Comparison of ENCODE assay signal across 13 mouse cellular contexts in the genomic region with DNA sequence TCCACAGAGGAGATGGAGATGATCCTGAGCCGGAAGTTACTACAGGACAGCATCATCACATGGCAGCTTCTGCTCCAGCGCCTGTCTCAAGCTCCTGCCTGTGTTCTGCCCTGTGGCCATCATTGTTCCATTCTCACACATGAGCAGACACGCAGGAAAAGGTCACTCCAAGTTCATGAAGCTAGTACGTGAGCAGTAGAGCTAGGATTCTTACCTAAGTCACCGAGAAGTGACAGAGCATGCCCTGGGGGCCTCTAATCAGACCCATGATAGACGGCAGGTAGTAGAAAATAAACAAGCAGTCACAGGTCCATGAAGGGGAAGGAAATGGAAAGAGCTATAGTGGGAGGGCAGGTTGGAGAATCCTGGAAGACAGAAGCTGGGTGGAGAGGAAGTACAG.
A peak's percentile ranks its signal among the peaks of the same experiment; 100 is the strongest.
DNase-seq lines count a peak whose midpoint lies in the region; ATAC-seq and TF ChIP-seq lines count a peak whose summit lies in the region.
"Had no signal": no experiment of that assay in that cellular context is flagged by ENCODE, and none has a peak within 500 bp of the region (broad histone marks: within the 10 kb centered on the region; RNA-seq: fewer than 3 reads in every experiment).

No protein-coding gene starts in this region.

- H3K27ac ChIP-seq in limb, embryonic 14.5 days (replicated peaks; ENCODE audit: low read depth, low read length), result no peak overlapping the region
- H3K27ac ChIP-seq in limb, embryonic 10.5 days, result no peak overlapping the region
- H3K27ac ChIP-seq in bone marrow macrophage, adult 2 months (ENCODE audit: insufficient read depth, low read depth, low read length), result peak overlapping the region; percentile 46
- H3K27ac ChIP-seq in small intestine, adult 2 months (ENCODE audit: insufficient read depth, low read depth, low read length), result peak overlapping the region; percentile 59

- peaks cover 32% of the 10 kb centered on the region for H3K36me3 ChIP-seq in limb, embryonic 14.5 days (ENCODE audit: control insufficient read depth, insufficient read depth, low read length)
- peaks cover 17% of the 10 kb centered on the region for H3K36me3 ChIP-seq in limb, embryonic 10.5 days
- no peaks in the 10 kb centered on the region for H3K36me3 ChIP-seq in small intestine, adult 2 months (ENCODE audit: control insufficient read depth, insufficient read depth, low read length)

- H3K27me3 ChIP-seq in limb, embryonic 14.5 days (ENCODE audit: control insufficient read depth, insufficient read depth, low read length), result no peaks in the 10 kb centered on the region
- H3K27me3 ChIP-seq in limb, embryonic 10.5 days (ENCODE audit: low read depth, poor library complexity, severe bottlenecking), result no peaks in the 10 kb centered on the region
- H3K27me3 ChIP-seq in small intestine, adult 2 months (ENCODE audit: control insufficient read depth, insufficient read depth, low read length), result no peaks in the 10 kb centered on the region

- DNase-seq in limb, embryonic 14.5 days (ENCODE audit: low spot score), result peak; percentile 38
- no peak for DNase-seq in limb, embryonic 10.5 days (ENCODE audit: low spot score)
- peak; percentile 79 for DNase-seq in gonadal fat pad, adult 2 months (ENCODE audit: low read depth)
- DNase-seq in spleen, postnatal 36 days (ENCODE audit: low spot score in 2 of 2), result no peak
- no peak for DNase-seq in cerebellum, adult 9-11 months
- DNase-seq: cerebellum, postnatal 10 days; heart, adult 18-20 months; thymus, postnatal 25 days had no signal

- no peak overlapping the region for H3K9ac ChIP-seq in limb, embryonic 14.5 days (ENCODE audit: low read depth, low read length, severe bottlenecking)

- H3K4me1 ChIP-seq in limb, embryonic 14.5 days (ENCODE audit: control insufficient read depth, insufficient read depth, low read length), result no peaks in the 10 kb centered on the region
- no peaks in the 10 kb centered on the region for H3K4me1 ChIP-seq in limb, embryonic 10.5 days
- peaks cover 39% of the 10 kb centered on the region for H3K4me1 ChIP-seq in bone marrow macrophage, adult 2 months (ENCODE audit: control insufficient read depth, insufficient read depth, low read length)
- H3K4me1 ChIP-seq in small intestine, adult 2 months (ENCODE audit: control insufficient read depth, insufficient read depth, insufficient read length, low read length), result peaks cover 5% of the 10 kb centered on the region; the same call in 1 of the 2 replicates

- no peak overlapping the region for H3K4me2 ChIP-seq in limb, embryonic 14.5 days (replicated peaks; ENCODE audit: low read depth, low read length, severe bottlenecking)
- H3K4me2 ChIP-seq: midbrain, embryonic 11.5 days had no signal

- peaks cover 7% of the 10 kb centered on the region; the same call in 1 of the 2 replicates for H3K9me3 ChIP-seq in limb, embryonic 14.5 days (ENCODE audit: control insufficient read depth, low read length)
- no peaks in the 10 kb centered on the region for H3K9me3 ChIP-seq in limb, embryonic 10.5 days (replicated peaks)

- no peak for TF ChIP-seq CTCF in bone marrow macrophage, adult 2 months (IDR thresholded peaks at IDR 0.05; ENCODE audit: low read depth, low read length)
- TF ChIP-seq CTCF in small intestine, adult 2 months (IDR thresholded peaks at IDR 0.05; ENCODE audit: extremely low read depth, insufficient read length, insufficient replicate concordance, low read depth, low read length), result no peak

- WGBS in limb, embryonic 14.5 days, result 58% methylated on average over 6 of the region's 6 CpGs
- WGBS in limb, embryonic 10.5 days, result 72% methylated on average over 6 of the region's 6 CpGs
- 67% methylated on average over 6 of the region's 6 CpGs for WGBS in small intestine, adult 2 months

- no peak for ATAC-seq in limb, embryonic 14.5 days (ENCODE audit: low FRiP score, low read depth)
- ATAC-seq in frontal cortex, adult (ENCODE audit: low TSS enrichment), result no peak
- ATAC-seq: CD4-positive, CD25-positive, alpha-beta regulatory T cell, adult 4 months had no signal

- H3K4me3 ChIP-seq in limb, embryonic 14.5 days (replicated peaks; ENCODE audit: low read length), result no peak overlapping the region
- no peak overlapping the region for H3K4me3 ChIP-seq in limb, embryonic 10.5 days
- H3K4me3 ChIP-seq in bone marrow macrophage, adult 2 months (ENCODE audit: insufficient read depth, low read length), result no peak overlapping the region
- no peak overlapping the region for H3K4me3 ChIP-seq in small intestine, adult 2 months (ENCODE audit: low read depth, low read length)

- no peak for TF ChIP-seq POLR2A in limb, embryonic 14.5 days (IDR thresholded peaks at IDR 0.05; ENCODE audit: borderline replicate concordance, extremely low read depth, insufficient read depth, insufficient read length)
- TF ChIP-seq POLR2A in bone marrow macrophage, adult 2 months (IDR thresholded peaks at IDR 0.05; ENCODE audit: borderline replicate concordance, low read depth, low read length), result no peak
- no peak for TF ChIP-seq POLR2A in small intestine, adult 2 months (IDR thresholded peaks at IDR 0.05; ENCODE audit: low read depth, low read length)

Comparison
In these comparisons a context has a peak if more than half of its experiments do, and no peak if none do; other contexts are left out.
1. DNase-seq: peak in limb, embryonic 14.5 days (single experiment) and gonadal fat pad, adult 2 months (single experiment); none in limb, embryonic 10.5 days (single experiment), spleen, postnatal 36 days (0 of 2) and cerebellum, adult 9-11 months (single experiment).
2. H3K27ac ChIP-seq: peak in bone marrow macrophage, adult 2 months (single experiment) and small intestine, adult 2 months (single experiment); none in limb, embryonic 14.5 days (single experiment) and limb, embryonic 10.5 days (single experiment).